Mouse (Mus musculus) ES-E14 (cell line): ENCODE results near the gene Impg1.

Source experiments
- CHD2 ChIP-seq: IDR thresholded peaks from 2 replicates; pipeline ENCODE4 v1.6.1; 2014; ENCODE audit warnings: mild to moderate bottlenecking, low read depth, low read length, inconsistent platforms
- ZC3H11A ChIP-seq: IDR thresholded peaks from 2 replicates; pipeline ENCODE4 v1.6.1; 2012; ENCODE audit warnings: low read depth, mild to moderate bottlenecking, inconsistent platforms, low read length, borderline replicate concordance

- TF ChIP-seq ZC3H11A = peak; percentile 49; the same call in 1 of the 2 replicates
- no peak for TF ChIP-seq CHD2
These were observed 133.1 kb downstream of the Impg1 start for GRCm38 (mm10) chr9:80332153-80332552.
